Mouse (Mus musculus): ENCODE measurements around the gene Nyx. TPM values are rescaled to one million over a fixed set of nuclear protein-coding genes. Genes with fewer than 3 reads are reported as not detected.
A peak's percentile ranks its signal among the peaks of the same experiment; 100 is the strongest.
"Not testable (repeated sequence)": the region's sequence is repeated elsewhere in the genome, so short reads cannot be mapped to it uniquely, and the experiment has no call there.

Gene Nyx
- under 1 TPM in 1 of 2 experiments, not detected in 1; 0.05 TPM for total RNA-seq (2021)
- long read RNA-seq, experiment 1: 0 reads
- long read RNA-seq, experiment 2: 0 reads

GRCm38 (mm10) chrX:13465810-13466209, at the start of gene Nyx:
Nyx (plus strand) TSS chrX:13466110.
- no peak for DNase-seq

DNA sequence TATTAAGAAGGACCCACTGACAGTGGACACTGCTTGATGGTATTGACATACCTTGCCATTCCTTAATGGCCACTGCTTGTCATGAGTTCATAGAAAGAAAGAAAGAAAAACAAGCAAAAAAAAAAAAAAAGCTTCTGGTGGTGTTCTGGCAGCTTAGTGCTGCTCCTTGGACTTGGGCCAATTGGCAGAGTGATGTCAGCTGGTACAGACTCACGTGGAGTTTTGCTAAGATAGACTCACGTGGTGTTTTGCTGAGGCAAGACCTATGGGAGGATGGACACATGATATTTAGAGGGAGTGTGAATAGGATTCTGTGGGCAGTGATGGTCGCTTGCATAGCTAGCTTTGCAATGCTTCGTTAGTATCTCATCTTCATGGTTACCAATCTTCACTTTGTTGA, 43.9 kb upstream of the Nyx start:
- no peak for DNase-seq

DNA sequence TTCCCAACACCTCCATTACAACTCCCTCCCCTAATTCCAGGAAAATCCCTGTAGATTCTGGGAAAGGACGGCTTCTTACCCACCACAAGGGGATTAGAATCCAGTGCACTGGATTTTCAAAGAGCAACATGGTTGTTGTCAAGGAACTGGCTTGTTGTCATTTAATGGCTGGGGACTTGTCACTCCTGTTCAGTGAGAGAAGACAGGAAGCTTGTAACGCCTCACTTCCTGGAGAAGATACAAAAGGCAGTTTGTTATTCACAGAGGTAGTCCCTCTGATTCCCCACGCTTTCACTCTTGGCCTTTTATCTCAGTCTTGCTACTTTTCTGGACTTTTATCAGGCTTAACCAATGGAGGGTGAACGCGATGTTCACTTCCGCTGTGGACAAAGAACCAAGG, 34.5 kb upstream of the Nyx start:
- no peak for DNase-seq

GRCm38 (mm10) chrX:13436042-13436441, 29.9 kb upstream of the Nyx start:
- DNase-seq: not testable (repeated sequence)

- DNase-seq: not testable (repeated sequence)
Observed at GRCm38 (mm10) chrX:13456544-13456943, 9.4 kb upstream of the Nyx start.

DNA sequence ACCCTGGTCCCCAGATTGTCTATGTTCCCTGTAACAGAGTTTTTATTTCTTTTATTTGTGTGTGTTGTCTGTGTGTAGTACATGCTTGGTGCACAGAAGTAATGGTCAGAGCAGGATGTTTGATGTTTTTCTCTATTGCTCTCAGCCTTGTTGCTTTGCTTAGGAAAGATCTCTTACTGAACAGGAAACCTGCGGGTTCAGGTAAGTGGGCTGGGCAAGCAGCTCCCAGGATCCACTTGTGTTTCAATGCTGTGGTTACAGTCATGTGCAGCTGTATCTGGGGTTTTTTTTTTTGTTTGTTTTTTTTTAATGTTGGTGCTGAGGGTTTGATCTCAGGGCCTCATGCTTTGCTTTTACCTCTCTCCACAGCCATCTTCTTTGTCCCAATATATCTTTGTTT, 7.1 kb upstream of the Nyx start:
- DNase-seq: no peak

DNA sequence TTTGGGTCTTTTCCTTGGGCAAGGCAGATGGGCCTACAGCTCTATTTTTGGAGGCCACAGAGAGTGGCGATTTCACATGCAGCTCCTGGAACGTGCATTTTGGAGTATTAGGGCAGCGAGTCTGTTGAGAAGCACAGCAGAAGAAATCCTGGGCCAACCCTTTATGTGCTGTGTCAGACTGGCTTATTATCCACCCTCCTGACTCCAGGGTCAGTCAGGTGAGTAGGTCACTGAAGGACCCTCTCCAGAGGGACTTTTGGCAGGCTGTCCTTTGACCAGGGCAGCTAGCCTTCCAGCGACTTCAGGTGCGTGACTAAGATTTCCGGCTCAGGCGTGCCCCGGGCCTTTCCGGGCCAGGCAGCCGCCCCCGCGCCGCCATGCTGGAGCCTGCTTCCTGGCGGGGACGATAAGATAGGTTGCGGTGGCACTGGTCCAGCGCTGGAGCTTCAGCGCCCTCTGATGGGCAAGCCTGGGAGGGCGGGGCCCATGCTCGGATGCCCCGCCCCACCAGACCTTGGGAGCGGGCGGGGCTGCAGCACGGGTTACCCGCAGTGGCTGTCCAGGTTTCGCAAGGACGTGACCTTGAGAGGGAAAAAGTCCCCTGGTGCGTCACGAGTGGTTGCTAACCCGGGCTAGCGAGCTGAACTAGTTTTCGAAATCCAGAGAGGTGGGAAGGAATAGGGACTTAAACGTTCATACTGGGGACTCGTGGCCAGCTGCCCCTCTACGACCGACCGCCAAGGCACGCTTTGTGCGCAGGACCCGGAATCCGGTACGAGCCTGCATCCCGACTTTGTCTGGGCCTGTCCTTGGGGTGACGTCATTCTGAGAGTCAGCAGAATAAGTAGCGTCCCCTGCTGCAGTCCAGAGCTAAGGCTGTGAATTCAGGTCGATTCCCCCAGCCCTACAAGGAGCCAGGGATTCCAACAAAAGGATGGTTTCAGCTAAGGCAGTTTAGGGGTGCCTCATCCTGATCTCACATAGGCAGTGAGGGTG, 4.3 kb upstream of the Nyx start:
- DNase-seq: peak; percentile 87

- DNase-seq: no peak
Observed at GRCm38 (mm10) chrX:13462982-13463517, 2.9 kb upstream of the Nyx start.

DNA sequence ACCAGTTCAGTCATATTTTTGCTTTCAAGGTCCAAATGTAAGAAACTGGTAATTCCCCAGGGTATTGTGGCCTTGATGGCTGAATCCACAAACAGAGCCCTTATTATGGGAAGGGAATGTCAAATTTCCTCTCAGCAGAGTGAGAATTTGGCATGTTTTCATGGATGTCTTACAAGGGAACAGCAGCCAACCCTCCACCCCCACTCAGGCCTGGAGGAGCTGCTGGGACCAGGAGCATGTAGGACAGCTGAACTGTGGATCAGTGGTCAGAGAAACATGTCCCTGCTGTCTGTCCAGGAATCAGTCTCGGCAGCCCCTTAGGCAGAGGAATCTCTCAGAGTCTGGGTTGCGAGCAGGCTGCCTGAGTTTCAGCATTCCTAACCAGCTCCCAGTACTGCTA, 771 bp downstream of the Nyx start:
- DNase-seq: peak; percentile 27

DNA sequence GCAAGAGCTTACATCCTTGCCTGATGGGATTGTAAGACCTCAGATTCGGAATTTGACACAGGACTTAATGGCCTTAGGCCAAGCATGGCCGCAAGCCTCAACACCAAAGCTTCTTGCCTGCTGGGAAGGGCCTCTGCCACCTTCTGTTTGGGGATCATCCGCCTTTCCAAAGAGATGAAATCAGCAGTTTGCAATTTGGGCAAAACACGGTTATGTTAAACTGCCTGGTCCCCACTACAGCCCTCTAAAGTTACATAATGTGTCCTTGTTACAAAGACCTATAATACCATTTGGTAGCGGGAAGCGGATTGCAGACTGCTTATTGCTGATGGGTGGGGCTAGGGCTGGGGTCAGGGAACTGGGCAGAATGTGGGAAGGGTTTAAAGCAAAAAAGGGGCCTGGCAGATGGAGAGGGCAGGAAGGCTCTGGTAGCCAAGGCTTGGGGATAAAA, 1.2 kb downstream of the Nyx start:
- no peak for DNase-seq

- DNase-seq: peak; percentile 45
Observed at GRCm38 (mm10) chrX:13469160-13470116, 3.5 kb downstream of the Nyx start.

- DNase-seq: no peak
Observed at GRCm38 (mm10) chrX:13471925-13472324, 6.0 kb downstream of the Nyx start.

DNA sequence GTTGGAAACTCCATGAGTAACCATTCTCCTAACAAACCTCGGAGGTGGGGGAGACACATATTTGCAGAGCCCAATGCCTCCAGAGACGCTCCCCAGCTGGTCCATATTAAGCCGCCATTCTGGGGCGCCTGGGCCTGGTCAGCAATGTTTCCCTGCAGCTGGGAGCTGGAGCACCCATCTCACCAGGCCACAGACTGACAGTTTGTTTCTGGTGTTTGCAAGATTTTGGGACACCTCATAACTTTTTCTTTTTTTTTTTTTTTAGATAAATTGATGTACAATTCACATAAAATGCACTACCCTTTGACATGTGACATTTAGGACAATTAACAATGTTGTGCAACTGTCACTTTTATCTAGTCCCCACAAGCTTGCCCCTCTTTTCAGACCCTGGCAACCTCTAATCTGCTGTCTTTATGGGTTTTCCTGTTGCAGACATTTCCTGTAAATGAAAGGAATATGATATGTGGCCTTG, 6.9 kb downstream of the Nyx start:
- DNase-seq: no peak

GRCm38 (mm10) chrX:13475382-13475781, 9.5 kb downstream of the Nyx start:
- no peak for DNase-seq

DNA sequence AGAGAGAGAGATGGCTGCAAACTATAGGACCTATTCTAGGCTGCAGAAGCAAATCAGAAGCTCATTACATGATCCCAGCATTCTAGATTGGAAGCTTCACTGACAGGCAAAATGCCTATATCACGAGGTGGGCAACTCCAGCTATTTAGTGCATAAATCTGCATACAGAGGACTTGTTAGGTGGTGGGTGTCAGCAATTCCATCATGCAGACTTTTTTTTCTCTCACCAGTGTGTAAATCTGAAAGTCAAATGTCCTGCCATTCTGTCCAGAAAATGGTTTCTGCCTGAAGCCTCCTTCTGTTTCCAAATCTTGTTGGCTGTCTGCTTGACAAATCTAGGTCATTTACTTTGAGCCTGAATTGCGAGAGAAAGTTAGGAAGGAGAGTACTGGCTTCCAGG, 11.7 kb downstream of the Nyx start:
- no peak for DNase-seq

DNA sequence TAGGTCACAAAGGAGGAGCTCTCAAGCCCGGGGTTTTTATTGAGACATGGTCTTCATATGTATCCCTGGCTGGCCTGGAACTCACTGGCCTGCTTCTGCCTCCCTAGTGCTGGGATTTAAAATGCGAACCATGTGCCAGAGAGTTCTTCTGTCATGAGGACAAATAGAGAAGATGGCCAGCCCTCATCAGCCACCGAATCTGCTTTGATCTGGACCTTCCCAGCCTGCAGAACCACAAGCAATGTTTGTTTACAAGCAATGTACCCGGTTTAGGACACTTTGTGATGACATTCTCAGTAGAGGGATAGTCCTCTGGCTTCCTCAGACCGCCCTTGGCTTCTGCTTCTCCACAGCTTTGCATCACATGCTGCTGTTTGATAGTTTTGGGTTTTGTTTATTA, 12.4 kb downstream of the Nyx start:
- DNase-seq: no peak

GRCm38 (mm10) chrX:13479570-13479969, 13.7 kb downstream of the Nyx start:
- DNase-seq: no peak

- no peak for DNase-seq
Observed at GRCm38 (mm10) chrX:13482576-13482975, 16.7 kb downstream of the Nyx start.

DNA sequence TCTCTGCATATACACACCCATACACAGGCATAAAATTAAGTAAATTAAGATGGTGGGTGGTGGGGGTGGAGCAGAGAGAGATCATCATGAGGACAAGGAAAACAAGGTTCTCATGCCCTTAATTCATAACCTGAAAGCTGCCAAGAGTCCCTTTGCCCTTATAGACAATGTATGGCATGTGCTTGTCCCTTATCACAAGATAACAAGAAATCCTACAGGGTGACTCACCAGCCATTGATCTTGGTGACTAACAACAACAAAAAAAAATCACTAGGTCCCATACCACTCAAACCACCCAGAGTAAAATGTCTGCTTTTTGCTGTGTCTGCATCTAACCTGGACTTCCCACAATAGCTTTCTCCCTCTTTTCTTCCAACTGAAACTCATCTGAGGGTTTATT, 18.5 kb downstream of the Nyx start:
- no peak for DNase-seq

DNA sequence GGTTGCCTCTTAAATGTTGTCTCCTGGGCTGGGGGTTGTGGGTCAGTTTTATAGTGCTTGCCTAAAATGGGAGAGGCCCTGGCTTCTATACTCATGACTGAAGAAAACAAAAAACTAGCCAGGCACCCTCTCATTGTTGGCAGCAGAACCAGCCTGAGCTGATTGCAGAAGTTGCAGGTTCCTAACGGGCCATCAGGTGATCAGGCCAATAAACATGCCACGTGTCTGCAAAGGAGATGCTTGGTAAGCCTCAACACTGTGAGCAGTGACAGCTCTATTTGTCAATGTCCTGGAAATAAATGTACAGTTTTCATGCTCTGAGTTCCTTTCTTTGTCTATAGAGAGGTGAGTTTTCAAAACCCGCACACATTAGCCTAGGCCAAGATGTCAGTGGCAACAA, 23.1 kb downstream of the Nyx start:
- DNase-seq: no peak

- no peak for DNase-seq
Observed at GRCm38 (mm10) chrX:13489761-13490160, 23.9 kb downstream of the Nyx start.

DNA sequence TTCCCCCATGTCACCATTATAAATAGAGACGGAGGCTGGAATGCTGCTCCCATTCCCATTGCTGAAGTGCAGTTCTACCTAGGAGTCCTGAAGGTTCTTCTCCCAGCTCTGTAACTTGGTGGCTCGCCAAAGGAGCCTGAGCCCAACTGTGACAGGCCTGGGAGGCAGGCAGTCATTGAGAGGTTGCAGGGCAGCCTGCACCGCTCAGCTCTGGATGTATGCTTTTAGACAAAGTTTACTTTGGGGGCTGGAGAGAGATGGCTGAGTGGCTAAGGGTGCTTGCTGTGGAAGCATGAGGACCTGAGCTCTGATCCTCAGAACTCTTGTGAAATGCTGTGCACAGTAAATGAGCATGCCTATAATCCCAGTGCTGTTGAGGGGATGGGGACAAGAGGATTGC, 25.0 kb downstream of the Nyx start:
- no peak for DNase-seq
